Mouse (Mus musculus) heart, embryonic 12.5 days (tissue): Measurements from ENCODE around the gene Rpl13a. TPM values are rescaled to one million over a fixed set of nuclear protein-coding genes. Genes with fewer than 3 reads are reported as not detected.

Source experiments
- ATAC-seq: fragments of 200-750 bp; cut with Nextera tagmentation; 2 replicates; pipeline ENCODE4 v1.8.0; 2017; ENCODE audit warnings: moderate TSS enrichment, moderate library complexity; ENCODE audit not compliant: insufficient number of reproducible peaks, low FRiP score
- H3K27ac ChIP-seq: fragments of 300-500 bp; sonication (generic); 2 replicates; pipeline ENCODE4 v1.5.1; 2016; ENCODE audit warnings: mild to moderate bottlenecking, moderate library complexity; ENCODE audit not compliant: poor library complexity, severe bottlenecking
- H3K27me3 ChIP-seq: fragments of 300-500 bp; sonication (generic); replicated peaks from 2 replicates; pipeline ENCODE4 v1.6.1; 2016; ENCODE audit warnings: mild to moderate bottlenecking, moderate library complexity
- H3K36me3 ChIP-seq: fragments of 300-500 bp; sonication (generic); 2 replicates; pipeline ENCODE4 v1.6.1; 2016; ENCODE audit warnings: mild to moderate bottlenecking, moderate library complexity
- H3K4me1 ChIP-seq: fragments of 300-500 bp; sonication (generic); replicated peaks from 2 replicates; pipeline ENCODE4 v1.6.1; 2016; ENCODE audit warnings: mild to moderate bottlenecking
- H3K4me2 ChIP-seq: fragments of 300-500 bp; sonication (generic); 2 replicates; pipeline ENCODE4 v1.6.1; 2016; ENCODE audit warnings: mild to moderate bottlenecking, moderate library complexity
- H3K4me3 ChIP-seq: fragments of 300-500 bp; sonication (generic); 2 replicates; pipeline ENCODE4 v1.5.1; 2016; ENCODE audit warnings: mild to moderate bottlenecking
- H3K9ac ChIP-seq: fragments of 300-500 bp; sonication (generic); 2 replicates; pipeline ENCODE4 v1.6.1; 2016; ENCODE audit warnings: mild to moderate bottlenecking, moderate library complexity
- H3K9me3 ChIP-seq: fragments of 300-500 bp; sonication (generic); replicated peaks from 2 replicates; pipeline ENCODE4 v1.6.1; 2016; ENCODE audit warnings: mild to moderate bottlenecking, moderate library complexity
- WGBS: fragments of 180-500 bp; shearing (Covaris S2); methylation state at CpG from one replicate; pipeline ENCODE4 v1.1.7; 2016; 5-methylcytosine and 5-hydroxymethylcytosine counted together
- polyA plus RNA-seq: library from polyadenylated mRNA; unstranded; fragments of >200 nt; fragmentation: Nextera tagmentation; extraction: Ambion mirVana; gene quantifications from 2 replicates; pipeline ENCODE4 v1.2.1, GENCODE M21; 2016

The Rpl13a gene
- polyA plus RNA-seq, 1 experiment from 2014 or later = 868 TPM

GRCm38 (mm10) chr7:45165701-45166100 is 37.1 kb upstream of the Rpl13a start:
- Histone ChIP-seq H3K27me3 (peaks cover 81% of the 10 kb centered on the region), H3K4me1 (peaks cover 25% of the 10 kb centered on the region), H3K4me3 (no peak overlapping the region), H3K4me2 (no peak overlapping the region), H3K9me3 (peaks cover 25% of the 10 kb centered on the region), H3K36me3 (peaks cover 16% of the 10 kb centered on the region), H3K27ac (no peak overlapping the region), H3K9ac (no peak overlapping the region)
- no peak for ATAC-seq
- WGBS = 48% methylated on average over 11 of the region's 11 CpGs

- H3K27ac ChIP-seq = no peak overlapping the region
- H3K4me2 ChIP-seq = no peak overlapping the region; the same call in 1 of the 2 replicates
- H3K36me3 ChIP-seq = peaks cover 23% of the 10 kb centered on the region
- WGBS = 53% methylated on average over 5 of the region's 5 CpGs
- no peak overlapping the region for H3K9ac ChIP-seq
- peaks cover 25% of the 10 kb centered on the region for H3K4me1 ChIP-seq
- H3K4me3 ChIP-seq = no peak overlapping the region
- no peak for ATAC-seq
- peaks cover 17% of the 10 kb centered on the region for H3K9me3 ChIP-seq
- H3K27me3 ChIP-seq = peaks cover 74% of the 10 kb centered on the region
Measured at GRCm38 (mm10) chr7:45164833-45165232, 36.3 kb upstream of the Rpl13a start.

GRCm38 (mm10) chr7:45163735-45164490 is 35.4 kb upstream of the Rpl13a start, which contains the start of gene Slc17a7:
Gene Slc17a7, plus strand, starts transcription at chr7:45163949.
- peaks cover 25% of the 10 kb centered on the region for H3K4me1 ChIP-seq
- peak; percentile 43; the same call in 1 of the 2 replicates for ATAC-seq
- peaks cover 7% of the 10 kb centered on the region for H3K9me3 ChIP-seq
- peaks cover 65% of the 10 kb centered on the region for H3K27me3 ChIP-seq
- peak within 1 kb of the TSS; percentile 51 for H3K4me3 ChIP-seq
- 1% methylated on average over 40 of the region's 41 CpGs for WGBS
- peak within 1 kb of the TSS; percentile 72 for H3K9ac ChIP-seq
- H3K36me3 ChIP-seq = peaks cover 23% of the 10 kb centered on the region
- no peak within 1 kb of the TSS for H3K27ac ChIP-seq
- H3K4me2 ChIP-seq = peak within 1 kb of the TSS; percentile 79

- Histone ChIP-seq H3K9me3 (no peaks in the 10 kb centered on the region), H3K4me2 (0 out of 2 replicates have a peak overlapping the region, but pooled peaks have one; percentile 79), H3K27ac (no peak overlapping the region), H3K9ac (no peak overlapping the region), H3K27me3 (peaks cover 57% of the 10 kb centered on the region), H3K4me3 (no peak overlapping the region), H3K4me1 (peaks cover 25% of the 10 kb centered on the region), H3K36me3 (peaks cover 29% of the 10 kb centered on the region)
- ATAC-seq = no peak
- WGBS = 66% methylated on average over 9 of the region's 9 CpGs
Measured at GRCm38 (mm10) chr7:45162996-45163615, 34.5 kb upstream of the Rpl13a start.

DNA sequence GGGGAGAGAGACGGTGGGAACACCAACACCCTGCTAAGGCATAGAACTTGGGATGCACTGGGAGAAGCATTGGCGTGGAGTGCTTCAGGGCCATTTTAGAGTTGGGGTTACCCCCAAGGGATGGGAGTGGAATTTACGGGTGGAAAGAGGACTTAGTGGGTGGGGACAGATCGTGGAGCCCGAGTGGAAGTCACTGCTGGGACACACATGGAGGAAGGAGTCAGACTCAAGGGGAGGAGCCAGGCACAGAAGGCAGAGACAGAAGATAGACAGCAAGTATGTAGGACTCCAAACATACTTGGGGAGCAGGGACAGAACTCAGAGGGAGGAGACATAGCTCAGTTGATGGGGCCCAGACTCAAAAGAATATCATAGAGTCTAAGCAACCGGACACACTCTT is 34.0 kb upstream of the Rpl13a start:
- H3K4me1 ChIP-seq = peaks cover 25% of the 10 kb centered on the region
- H3K4me3 ChIP-seq = peak overlapping the region; percentile 47; the same call in 1 of the 2 replicates
- ATAC-seq = no peak; the same call in 1 of the 2 replicates
- peak overlapping the region; percentile 79 for H3K4me2 ChIP-seq
- H3K27ac ChIP-seq = no peak overlapping the region
- 29% methylated on average over 6 of the region's 6 CpGs for WGBS
- no peak overlapping the region for H3K9ac ChIP-seq
- peaks cover 35% of the 10 kb centered on the region for H3K36me3 ChIP-seq
- H3K9me3 ChIP-seq = no peaks in the 10 kb centered on the region
- peaks cover 52% of the 10 kb centered on the region for H3K27me3 ChIP-seq

DNA sequence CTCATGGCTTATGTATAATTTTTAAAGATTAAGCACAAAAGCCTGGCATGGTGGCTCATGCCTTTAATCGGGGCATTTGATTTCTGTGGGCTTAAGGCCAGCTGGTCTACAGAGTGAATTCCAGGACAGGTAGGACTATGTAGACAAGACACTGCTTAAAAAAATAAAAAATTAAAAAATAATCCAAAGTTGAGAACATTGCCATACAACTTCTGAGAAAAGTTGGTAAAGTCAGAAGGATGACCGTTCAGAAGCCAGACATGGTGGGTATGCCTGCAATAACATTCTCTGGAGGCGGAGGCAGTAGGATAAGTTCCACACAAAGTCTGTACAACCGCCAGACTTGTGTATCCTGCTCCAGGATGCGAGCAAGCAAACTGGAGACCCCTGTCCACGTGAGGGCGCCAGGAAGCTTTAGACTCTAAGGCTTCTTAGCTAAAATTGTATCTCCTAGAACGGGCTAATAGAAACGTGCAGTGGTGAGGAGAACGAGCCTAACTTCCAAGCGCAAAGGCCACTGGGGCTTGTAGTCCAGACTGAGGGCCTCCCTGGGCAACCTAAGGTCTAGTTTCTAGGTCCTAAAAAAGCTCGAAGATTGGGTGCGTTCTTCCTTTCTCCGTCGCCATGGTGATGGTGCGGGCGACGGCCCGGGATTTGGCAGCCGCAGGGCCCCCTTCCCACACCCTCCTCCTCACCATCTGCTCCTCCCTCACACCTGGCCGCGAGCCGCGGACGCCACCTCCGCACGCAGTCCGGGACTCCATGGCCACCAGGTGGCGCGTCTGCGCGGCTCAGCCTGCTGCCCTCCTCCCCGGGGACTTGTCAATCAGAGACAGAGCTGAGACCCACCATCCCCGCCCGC is 33.3 kb upstream of the Rpl13a start:
- no peak overlapping the region for H3K9ac ChIP-seq
- 5% methylated on average over 35 of the region's 35 CpGs for WGBS
- peaks cover 36% of the 10 kb centered on the region for H3K36me3 ChIP-seq
- H3K4me1 ChIP-seq = peaks cover 25% of the 10 kb centered on the region
- H3K27me3 ChIP-seq = peaks cover 44% of the 10 kb centered on the region
- ATAC-seq = peak; percentile 82
- H3K4me2 ChIP-seq = peak overlapping the region; percentile 79
- H3K4me3 ChIP-seq = peak overlapping the region; percentile 47
- H3K27ac ChIP-seq = no peak overlapping the region
- H3K9me3 ChIP-seq = no peaks in the 10 kb centered on the region

DNA sequence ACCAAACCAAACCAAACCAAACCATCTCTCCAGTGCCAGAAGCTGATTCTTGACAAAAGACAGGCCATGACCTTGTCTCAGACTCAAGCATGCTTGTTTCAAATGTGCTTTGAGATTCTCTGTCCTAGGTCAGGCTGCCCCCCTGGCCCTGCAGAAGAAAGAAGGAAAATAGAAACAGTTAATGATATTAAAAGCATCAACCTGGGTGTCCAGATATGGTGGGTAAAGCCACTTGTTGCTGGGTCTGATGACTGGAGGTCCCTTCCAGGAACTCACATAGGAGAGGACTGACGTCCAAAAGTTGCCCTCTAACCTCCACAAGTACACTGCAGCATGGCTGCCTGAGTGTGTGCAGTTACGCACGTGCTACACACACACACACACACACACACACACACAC is 32.3 kb upstream of the Rpl13a start:
- H3K27ac ChIP-seq = no peak overlapping the region
- ATAC-seq = no peak
- WGBS = 95% methylated on average over 3 of the region's 3 CpGs

DNA sequence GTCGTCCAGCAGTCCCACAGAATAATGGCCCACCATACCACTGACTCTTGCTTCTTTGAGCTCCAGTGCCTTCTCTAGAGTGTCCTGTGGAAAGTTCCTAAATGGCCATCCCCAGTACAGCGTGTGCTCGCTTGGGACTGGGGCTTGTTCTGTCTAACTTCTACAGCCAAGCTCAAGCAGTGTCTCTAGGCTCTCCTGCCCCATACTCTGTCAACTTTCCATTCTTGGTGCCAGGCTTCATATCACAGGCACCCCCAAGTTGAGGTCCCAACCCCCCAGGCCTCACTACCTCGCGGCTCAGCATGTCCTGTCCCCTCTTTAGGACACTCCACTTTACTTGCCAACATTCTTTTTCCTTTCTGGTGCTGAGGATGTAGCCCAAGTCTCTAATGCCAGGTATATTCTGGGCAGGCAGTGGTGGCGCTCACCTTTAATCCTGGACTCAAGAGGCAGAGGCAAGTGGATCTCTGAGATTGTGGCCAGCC is 31.8 kb upstream of the Rpl13a start:
- H3K4me2 ChIP-seq = no peak overlapping the region
- H3K4me1 ChIP-seq = peaks cover 26% of the 10 kb centered on the region
- WGBS = 92% methylated on average over 6 of the region's 6 CpGs
- ATAC-seq = no peak
- peaks cover 30% of the 10 kb centered on the region for H3K27me3 ChIP-seq
- peaks cover 40% of the 10 kb centered on the region for H3K36me3 ChIP-seq
- H3K27ac ChIP-seq = no peak overlapping the region
- no peak overlapping the region for H3K9ac ChIP-seq
- H3K9me3 ChIP-seq = no peaks in the 10 kb centered on the region
- no peak overlapping the region for H3K4me3 ChIP-seq

More for the DNA sequence above, 32.3 kb upstream of the Rpl13a start:
- H3K4me2 ChIP-seq = no peak overlapping the region
- peaks cover 35% of the 10 kb centered on the region for H3K27me3 ChIP-seq
- no peak overlapping the region for H3K4me3 ChIP-seq
- peaks cover 25% of the 10 kb centered on the region for H3K4me1 ChIP-seq
- H3K9me3 ChIP-seq = no peaks in the 10 kb centered on the region
- peaks cover 39% of the 10 kb centered on the region for H3K36me3 ChIP-seq
- H3K9ac ChIP-seq = no peak overlapping the region

- H3K4me2 ChIP-seq = no peak overlapping the region
- H3K27ac ChIP-seq = no peak overlapping the region
- peaks cover 40% of the 10 kb centered on the region for H3K36me3 ChIP-seq
- no peak overlapping the region for H3K9ac ChIP-seq
- ATAC-seq = no peak
- H3K4me1 ChIP-seq = peaks cover 21% of the 10 kb centered on the region
- peaks cover 16% of the 10 kb centered on the region for H3K27me3 ChIP-seq
- no peak overlapping the region for H3K4me3 ChIP-seq
- 92% methylated on average over 6 of the region's 6 CpGs for WGBS
- no peaks in the 10 kb centered on the region for H3K9me3 ChIP-seq
Measured at GRCm38 (mm10) chr7:45158991-45159390, 30.4 kb upstream of the Rpl13a start.

GRCm38 (mm10) chr7:45157459-45157858 is 28.9 kb upstream of the Rpl13a start:
- Histone ChIP-seq H3K36me3 (peaks cover 40% of the 10 kb centered on the region), H3K4me2 (no peak overlapping the region), H3K27ac (no peak overlapping the region), H3K27me3 (0 out of 2 replicates have a peak, but pooled peaks cover under 1% of the 10 kb centered on the region), H3K4me1 (peaks cover 21% of the 10 kb centered on the region), H3K9me3 (no peaks in the 10 kb centered on the region), H3K9ac (no peak overlapping the region), H3K4me3 (no peak overlapping the region)
- 88% methylated on average over 14 of the region's 14 CpGs for WGBS
- ATAC-seq = no peak
